Mouse (Mus musculus) midbrain, embryonic 10.5 days (tissue): ENCODE data around the gene Zdhhc16. TPM values are rescaled to one million over a fixed set of nuclear protein-coding genes. Genes with fewer than 3 reads are reported as not detected.
A peak's percentile ranks its signal among the peaks of the same experiment; 100 is the strongest.

Experiments used
- DNase-seq: peaks from one replicate; pipeline ENCODE4 v3.0.0-alpha.2; 2017; ENCODE audit warnings: low spot score
- H3K27ac ChIP-seq: fragments of 300-500 bp; sonication (generic); replicated peaks from 2 replicates; pipeline ENCODE4 v1.5.1; 2016; ENCODE audit warnings: mild to moderate bottlenecking
- H3K27me3 ChIP-seq: fragments of 300-500 bp; sonication (generic); 2 replicates; pipeline ENCODE4 v1.6.1; 2016; ENCODE audit warnings: low read depth, mild to moderate bottlenecking; ENCODE audit not compliant: poor library complexity, severe bottlenecking
- H3K36me3 ChIP-seq: fragments of 300-500 bp; sonication (generic); 2 replicates; pipeline ENCODE4 v1.6.1; 2016; ENCODE audit warnings: mild to moderate bottlenecking, moderate library complexity
- H3K4me1 ChIP-seq: fragments of 300-500 bp; sonication (generic); 2 replicates; pipeline ENCODE4 v1.6.1; 2016
- H3K4me3 ChIP-seq: fragments of 300-500 bp; sonication (generic); 2 replicates; pipeline ENCODE4 v1.5.1; 2016; ENCODE audit warnings: mild to moderate bottlenecking, moderate library complexity
- H3K9me3 ChIP-seq: fragments of 300-500 bp; sonication (generic); replicated peaks from 2 replicates; pipeline ENCODE4 v1.6.1; 2016; ENCODE audit warnings: mild to moderate bottlenecking
- WGBS: fragments of 180-500 bp; shearing (Covaris S2); methylation state at CpG from one replicate; pipeline ENCODE4 v1.1.7; 2016; 5-methylcytosine and 5-hydroxymethylcytosine counted together
- polyA plus RNA-seq: library from polyadenylated mRNA; unstranded; fragments of >200 nt; fragmentation: Nextera tagmentation; extraction: Ambion mirVana; gene quantifications from 2 replicates; pipeline ENCODE4 v1.2.1, GENCODE M21; 2016

Zdhhc16 gene
- polyA plus RNA-seq, 1 experiment from 2014 or later: 88.4 TPM

DNA sequence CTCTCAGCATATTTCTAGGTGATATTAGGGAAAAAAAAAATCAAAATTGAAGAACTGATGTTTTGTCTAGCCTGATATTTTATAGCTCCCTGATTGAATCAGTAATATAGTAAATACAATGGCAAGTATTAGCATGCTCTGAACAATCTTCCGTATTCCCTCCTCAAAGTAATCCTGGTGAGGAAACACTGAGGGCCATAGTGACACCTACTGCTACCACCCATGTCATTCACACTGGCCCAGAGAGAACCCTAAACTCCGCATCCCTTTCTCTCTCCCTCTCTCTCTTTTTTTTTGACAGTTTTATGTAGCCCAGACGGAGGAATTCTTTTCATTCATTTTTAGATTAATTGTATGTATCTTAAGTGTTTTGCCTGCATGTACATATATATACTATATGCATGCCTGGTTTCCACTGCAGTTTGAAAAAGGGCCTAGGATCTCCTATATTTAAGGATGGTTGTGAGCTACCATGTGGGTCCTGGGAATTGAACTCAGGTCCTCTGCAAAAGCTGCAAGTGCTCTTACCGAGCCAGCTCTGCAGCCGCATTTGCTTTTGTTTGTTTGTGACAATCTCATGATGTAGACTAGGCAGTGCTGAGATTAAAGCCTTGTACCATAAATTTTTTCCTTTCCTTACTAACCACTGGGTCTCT, 12.7 kb upstream of the Zdhhc16 start:
- no peak for DNase-seq
- WGBS: 83% methylated on average over 5 of the region's 5 CpGs
- Histone ChIP-seq H3K27me3 (no peaks in the 10 kb centered on the region), H3K27ac (no peak overlapping the region), H3K9me3 (no peaks in the 10 kb centered on the region), H3K36me3 (peaks cover 87% of the 10 kb centered on the region), H3K4me3 (no peak overlapping the region), H3K4me1 (no peaks in the 10 kb centered on the region)

DNA sequence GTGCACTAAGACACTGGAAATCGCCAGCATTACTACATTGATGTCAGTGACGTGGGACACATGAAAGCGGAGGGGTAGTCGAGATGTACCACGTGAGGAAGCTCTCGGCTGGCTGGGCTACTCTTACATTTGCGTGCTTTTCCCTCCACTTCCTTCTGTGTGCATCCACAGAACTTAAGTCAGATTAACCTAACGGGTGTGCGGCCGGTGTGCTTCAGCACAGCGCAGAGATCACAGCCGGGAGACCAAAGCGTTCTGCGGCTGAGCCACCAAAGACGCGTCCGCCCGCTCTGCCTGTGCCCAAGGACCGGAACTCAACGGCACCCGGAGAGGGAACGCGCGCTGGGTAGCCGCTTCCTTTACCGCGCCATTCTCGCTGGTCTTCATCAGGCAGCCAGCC, 594 bp upstream of the Zdhhc16 start:
- H3K9me3 ChIP-seq: no peaks in the 10 kb centered on the region
- no peak for DNase-seq
- peak overlapping the region; percentile 90 for H3K27ac ChIP-seq
- peak overlapping the region; percentile 98 for H3K4me3 ChIP-seq
- H3K4me1 ChIP-seq: peaks cover 24% of the 10 kb centered on the region
- WGBS: under 1% methylated on average over 28 of the region's 28 CpGs
- H3K27me3 ChIP-seq: no peaks in the 10 kb centered on the region
- peaks cover 51% of the 10 kb centered on the region for H3K36me3 ChIP-seq

DNA sequence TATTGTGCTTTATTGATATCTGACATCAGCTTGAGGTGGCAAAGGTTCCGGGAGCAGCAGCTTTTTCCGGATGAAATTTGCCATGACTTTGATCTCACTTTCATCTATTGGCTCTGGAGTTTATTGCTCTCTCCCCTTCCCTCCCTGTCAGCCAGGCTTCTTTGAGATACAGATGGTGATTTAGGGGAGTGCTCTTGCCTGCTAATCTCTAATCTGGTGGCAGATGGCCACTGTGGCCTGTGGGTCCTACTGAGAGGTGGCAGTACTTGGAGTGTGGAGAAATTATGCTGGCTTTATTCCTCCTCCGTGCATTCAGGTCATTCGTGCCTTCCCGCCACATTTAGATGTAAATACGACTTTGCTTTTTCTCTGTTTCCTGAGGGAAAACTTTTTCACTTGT, 844 bp downstream of the Zdhhc16 start:
- H3K4me3 ChIP-seq: peak overlapping the region; percentile 98
- 38% methylated on average over 6 of the region's 6 CpGs for WGBS
- H3K36me3 ChIP-seq: peaks cover 49% of the 10 kb centered on the region
- H3K4me1 ChIP-seq: peaks cover 24% of the 10 kb centered on the region
- no peak for DNase-seq
- H3K27me3 ChIP-seq: no peaks in the 10 kb centered on the region
- no peaks in the 10 kb centered on the region for H3K9me3 ChIP-seq
- peak overlapping the region; percentile 90 for H3K27ac ChIP-seq

DNA sequence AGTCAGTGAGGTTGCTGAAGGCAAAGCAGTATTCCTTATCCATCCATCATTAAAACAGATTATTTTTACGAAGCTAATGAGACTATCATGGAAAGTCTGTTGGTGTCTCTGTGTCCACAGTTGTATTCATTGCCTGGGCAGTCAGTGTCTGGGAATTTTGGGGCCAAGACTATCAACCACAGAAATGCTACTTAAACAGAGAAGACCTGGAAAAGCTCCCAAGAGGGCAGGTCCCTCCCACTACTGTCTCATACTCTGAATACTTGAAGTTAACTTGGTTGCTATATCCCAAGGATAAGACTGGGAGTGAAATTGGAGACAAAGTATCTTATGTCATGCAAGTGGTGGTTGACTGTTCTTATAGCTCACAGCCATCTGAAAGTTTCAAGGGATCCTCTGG, 2.6 kb downstream of the Zdhhc16 start:
- Histone ChIP-seq H3K4me1 (peaks cover 24% of the 10 kb centered on the region), H3K36me3 (peaks cover 52% of the 10 kb centered on the region), H3K4me3 (no peak overlapping the region), H3K27me3 (no peaks in the 10 kb centered on the region), H3K9me3 (no peaks in the 10 kb centered on the region), H3K27ac (no peak overlapping the region)
- 92% methylated on average over 1 of the region's 1 CpGs for WGBS
- no peak for DNase-seq

DNA sequence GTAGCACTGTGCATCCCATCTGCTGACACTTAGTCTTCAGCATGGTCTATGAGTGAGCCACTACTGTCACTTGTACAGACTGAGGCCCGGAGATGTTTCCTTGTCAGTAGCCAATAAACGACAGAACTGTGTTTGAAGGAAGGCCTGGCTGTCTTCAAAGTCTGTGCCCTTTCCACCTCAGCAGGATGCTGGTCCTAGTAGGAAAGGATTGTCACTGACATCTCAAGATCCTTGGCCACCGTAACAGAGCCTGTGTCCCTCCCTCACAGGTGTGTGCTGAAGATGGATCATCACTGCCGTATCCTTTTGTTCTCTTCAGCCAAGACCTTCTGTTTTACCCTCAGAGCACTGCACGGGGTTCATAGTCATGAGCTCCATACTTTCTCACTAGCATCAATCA, 5.3 kb downstream of the Zdhhc16 start:
- no peaks in the 10 kb centered on the region for H3K9me3 ChIP-seq
- no peak overlapping the region for H3K27ac ChIP-seq
- H3K36me3 ChIP-seq: peaks cover 73% of the 10 kb centered on the region
- peaks cover 13% of the 10 kb centered on the region for H3K4me1 ChIP-seq
- WGBS: 95% methylated on average over 5 of the region's 5 CpGs
- no peak for DNase-seq
- H3K4me3 ChIP-seq: no peak overlapping the region
- no peaks in the 10 kb centered on the region for H3K27me3 ChIP-seq

DNA sequence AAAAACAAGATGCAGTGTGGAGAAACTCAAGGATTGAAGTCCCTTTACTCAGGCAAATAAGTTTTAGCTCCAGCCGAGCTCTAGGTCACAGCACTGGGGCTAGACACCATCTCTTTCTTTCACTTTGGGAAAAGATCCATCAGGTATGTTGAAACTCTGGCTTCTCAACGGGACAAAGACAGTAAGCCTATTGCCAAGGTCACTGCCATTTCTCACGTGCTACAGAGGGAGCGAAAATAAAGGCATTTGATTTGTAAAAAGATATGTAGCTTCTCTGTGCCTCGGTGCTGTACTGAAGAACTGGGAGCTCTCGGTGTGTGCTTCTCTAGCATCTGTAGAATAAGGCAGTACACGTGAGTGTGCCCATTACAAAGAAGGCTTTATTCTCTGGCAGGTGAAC, 10.6 kb downstream of the Zdhhc16 start:
- Histone ChIP-seq H3K9me3 (peaks cover 4% of the 10 kb centered on the region; the same call in 1 of the 2 replicates), H3K36me3 (peaks cover 97% of the 10 kb centered on the region), H3K27ac (no peak overlapping the region), H3K27me3 (no peaks in the 10 kb centered on the region), H3K4me3 (no peak overlapping the region), H3K4me1 (no peaks in the 10 kb centered on the region)
- 89% methylated on average over 7 of the region's 7 CpGs for WGBS
- DNase-seq: no peak

DNA sequence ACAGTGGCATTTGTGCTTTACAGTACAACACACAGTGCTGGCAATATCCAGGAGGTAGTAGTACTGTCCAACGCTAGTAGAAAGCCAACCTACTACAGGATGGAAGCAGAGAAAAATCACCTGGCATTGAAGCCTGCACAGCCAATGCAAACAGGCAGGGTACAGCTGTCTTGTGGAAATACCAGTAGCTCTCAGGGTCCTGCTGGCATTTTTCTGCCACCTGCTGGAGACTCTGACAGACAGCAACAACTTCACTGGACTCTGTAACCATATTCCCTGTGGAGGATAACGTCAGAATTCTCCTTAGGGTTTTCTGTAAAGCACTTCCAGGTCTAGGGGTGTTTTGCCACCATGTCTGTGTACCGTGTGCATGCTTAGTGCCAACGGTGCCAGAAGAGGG, 19.0 kb downstream of the Zdhhc16 start:
- no peaks in the 10 kb centered on the region for H3K4me1 ChIP-seq
- H3K27me3 ChIP-seq: no peaks in the 10 kb centered on the region
- H3K9me3 ChIP-seq: no peaks in the 10 kb centered on the region
- H3K4me3 ChIP-seq: no peak overlapping the region
- DNase-seq: no peak
- H3K36me3 ChIP-seq: peaks cover 99% of the 10 kb centered on the region
- 88% methylated on average over 4 of the region's 4 CpGs for WGBS
- no peak overlapping the region for H3K27ac ChIP-seq

DNA sequence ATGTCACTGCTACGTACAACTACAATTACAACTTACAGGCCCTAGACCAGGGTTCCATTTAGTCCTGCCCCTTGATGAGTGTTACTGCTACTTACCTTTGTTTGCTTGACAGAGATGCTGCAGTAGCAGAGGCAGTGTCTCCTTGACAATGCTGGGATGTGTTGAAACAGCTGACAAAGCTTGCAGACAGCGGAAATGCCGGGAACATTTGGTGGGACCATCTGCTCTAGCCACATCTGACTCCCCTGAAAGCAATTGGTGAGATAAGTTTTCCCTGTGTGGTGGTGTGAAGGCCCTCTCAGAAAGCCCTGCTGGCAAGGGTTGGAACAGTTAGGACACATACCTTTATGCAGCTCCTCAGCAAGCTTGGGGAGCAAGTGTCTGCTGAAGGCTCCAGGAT, 20.3 kb downstream of the Zdhhc16 start:
- H3K9me3 ChIP-seq: no peaks in the 10 kb centered on the region
- peaks cover 98% of the 10 kb centered on the region for H3K36me3 ChIP-seq
- no peak for DNase-seq
- H3K27ac ChIP-seq: no peak overlapping the region
- no peak overlapping the region for H3K4me3 ChIP-seq
- H3K27me3 ChIP-seq: no peaks in the 10 kb centered on the region
- H3K4me1 ChIP-seq: no peaks in the 10 kb centered on the region
- WGBS: 93% methylated on average over 3 of the region's 3 CpGs

DNA sequence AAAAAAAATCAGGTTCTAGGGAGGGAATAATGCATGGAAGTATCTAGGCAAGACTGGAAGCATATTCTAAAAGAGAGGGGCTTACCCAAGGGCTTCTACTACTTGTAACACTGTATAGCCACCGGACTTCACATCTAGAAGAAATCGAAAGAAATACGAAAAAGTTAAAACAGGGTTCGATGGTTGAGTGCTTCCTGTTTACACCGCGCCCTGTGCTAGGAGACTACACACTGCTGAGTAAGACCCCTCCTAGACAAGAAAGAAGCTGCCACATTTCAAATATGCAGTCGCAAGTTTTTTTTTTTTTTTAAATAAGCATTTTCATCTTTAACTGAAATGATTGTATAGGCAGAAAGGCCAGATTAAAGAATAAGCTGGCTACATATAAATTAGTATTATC, 36.3 kb downstream of the Zdhhc16 start:
- H3K36me3 ChIP-seq: peaks cover 54% of the 10 kb centered on the region

DNA sequence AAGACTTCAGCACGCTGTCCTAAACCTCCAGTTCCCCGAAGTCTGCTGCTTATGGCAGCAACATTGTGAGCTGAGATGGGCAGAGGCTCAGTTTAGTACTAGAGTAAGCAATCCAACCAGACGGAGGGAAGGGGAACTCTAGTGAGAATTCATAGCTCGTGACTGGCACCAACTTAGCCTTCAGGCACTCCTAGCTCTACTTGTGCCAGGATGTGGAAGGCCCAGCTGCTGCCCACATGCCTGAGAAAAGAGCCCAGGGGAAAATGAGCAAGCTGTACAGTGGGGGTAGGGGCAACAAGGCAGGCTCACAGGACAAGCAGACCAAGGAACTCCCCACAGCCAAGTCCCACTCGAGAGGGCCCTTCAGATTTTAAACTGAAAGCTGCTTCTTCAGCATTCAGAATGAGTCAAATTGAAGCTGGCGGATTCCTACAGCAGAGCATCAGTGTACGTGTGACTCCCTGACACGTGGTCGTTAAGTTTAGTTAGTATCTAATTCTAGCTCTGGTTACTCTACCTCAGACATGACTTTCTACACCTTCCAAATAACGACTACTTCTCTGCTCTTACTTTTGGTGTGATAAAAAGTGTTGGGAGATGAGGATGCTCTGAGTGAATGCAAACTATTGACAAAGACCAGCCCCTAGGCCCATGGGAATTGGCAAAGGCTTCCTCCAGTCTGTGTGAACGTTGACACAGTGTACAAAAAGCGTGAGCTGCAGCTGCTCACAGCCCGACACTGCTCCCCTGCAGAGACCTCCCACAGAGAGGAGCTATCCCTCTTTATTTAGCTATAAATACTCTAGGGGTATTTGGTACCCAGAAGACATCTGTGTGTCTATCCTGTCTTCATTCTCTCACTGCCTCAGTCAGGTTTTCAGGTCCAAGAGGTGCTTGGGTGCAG, 40.9 kb downstream of the Zdhhc16 start:
- 69% methylated on average over 13 of the region's 13 CpGs for WGBS
- H3K27ac ChIP-seq: no peak overlapping the region
- no peak overlapping the region for H3K4me3 ChIP-seq
- no peaks in the 10 kb centered on the region for H3K9me3 ChIP-seq
- H3K27me3 ChIP-seq: no peaks in the 10 kb centered on the region
- DNase-seq: no peak
- H3K4me1 ChIP-seq: peaks cover 11% of the 10 kb centered on the region
- peaks cover 24% of the 10 kb centered on the region for H3K36me3 ChIP-seq

More for the DNA sequence above, 36.3 kb downstream of the Zdhhc16 start:
- no peak for DNase-seq
- Histone ChIP-seq H3K9me3 (no peaks in the 10 kb centered on the region), H3K4me1 (peaks cover 3% of the 10 kb centered on the region), H3K27me3 (no peaks in the 10 kb centered on the region), H3K27ac (no peak overlapping the region), H3K4me3 (no peak overlapping the region)
- 97% methylated on average over 7 of the region's 7 CpGs for WGBS

DNA sequence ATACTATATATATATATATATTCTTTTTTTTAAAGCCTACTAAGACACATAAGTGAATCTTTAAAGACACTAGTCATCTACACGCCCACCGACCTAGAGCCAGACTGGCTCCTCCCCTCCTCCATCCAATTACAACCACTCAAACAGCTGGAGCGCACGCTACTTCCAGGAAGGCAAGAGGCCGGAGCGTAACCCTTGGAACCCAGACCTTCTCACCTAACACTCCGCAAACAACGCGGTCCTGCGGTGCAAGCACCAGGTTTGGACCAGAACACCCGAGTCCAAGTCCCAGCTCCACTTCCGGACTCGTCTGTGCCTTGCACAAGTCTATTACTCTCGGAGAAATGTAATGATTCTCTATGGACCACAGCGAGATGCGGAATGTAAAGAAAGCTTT, 47.1 kb downstream of the Zdhhc16 start:
- Histone ChIP-seq H3K4me1 (peaks cover 34% of the 10 kb centered on the region), H3K9me3 (no peaks in the 10 kb centered on the region), H3K27ac (peak overlapping the region; percentile 88), H3K36me3 (peaks cover 12% of the 10 kb centered on the region; the same call in 1 of the 2 replicates), H3K27me3 (peaks cover 29% of the 10 kb centered on the region), H3K4me3 (peak overlapping the region; percentile 71)
- DNase-seq: no peak
- WGBS: under 1% methylated on average over 16 of the region's 16 CpGs

DNA sequence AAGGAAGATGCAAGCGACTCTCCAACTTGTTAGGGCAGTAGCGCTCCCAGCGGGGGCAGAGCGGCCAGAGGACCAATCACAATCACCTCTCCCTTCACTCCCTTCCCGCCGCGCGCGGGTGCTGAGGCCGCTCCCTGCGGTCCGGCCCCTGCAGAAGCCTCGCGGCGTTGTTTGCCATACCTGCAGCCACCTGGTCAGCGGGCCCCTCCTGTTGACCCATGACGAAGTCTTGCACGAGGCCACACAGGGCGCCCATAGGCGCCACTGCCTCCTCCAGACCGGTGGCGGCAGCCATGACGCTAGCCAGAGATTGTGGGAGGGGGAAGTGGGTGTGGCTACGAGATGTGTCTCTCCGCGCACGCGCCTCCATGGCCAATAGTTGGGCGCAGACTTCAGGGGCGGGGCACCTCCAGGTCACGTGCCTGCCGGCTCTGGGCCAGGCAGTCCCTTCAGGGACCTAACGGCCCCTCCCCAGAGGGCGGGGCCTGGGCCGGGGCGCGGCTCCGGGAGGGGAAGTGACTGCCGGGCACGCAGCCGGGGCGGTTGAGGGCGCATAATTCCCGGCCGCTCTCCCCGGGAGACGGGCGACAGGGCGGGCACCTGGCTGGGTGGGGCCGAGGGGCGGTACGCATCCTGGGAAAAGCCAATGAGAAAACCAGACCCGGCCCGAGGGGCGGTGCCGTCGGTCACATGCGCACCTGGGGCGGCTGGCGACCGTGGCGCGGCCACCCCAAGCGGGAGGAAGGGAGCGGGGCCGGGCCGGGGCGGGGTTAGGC, 47.7 kb downstream of the Zdhhc16 start, which contains the start of gene Mms19:
Gene Mms19, minus strand, starts transcription at position 339 of the 776 bp plus-strand sequence.
- Histone ChIP-seq H3K4me3 (peak within 1 kb of the TSS; percentile 71), H3K9me3 (no peaks in the 10 kb centered on the region), H3K4me1 (peaks cover 34% of the 10 kb centered on the region), H3K36me3 (peaks cover 9% of the 10 kb centered on the region; the same call in 1 of the 2 replicates), H3K27me3 (peaks cover 29% of the 10 kb centered on the region), H3K27ac (peak within 1 kb of the TSS; percentile 88)
- WGBS: under 1% methylated on average over 66 of the region's 68 CpGs
- DNase-seq: peak; percentile 99
